Mouse (Mus musculus): Measurements from ENCODE around the gene Apmap. TPM values are rescaled to one million over a fixed set of nuclear protein-coding genes. Genes with fewer than 3 reads are reported as not detected.

Apmap gene
- total RNA-seq, 2 experiments from 2014 or later = 46.6 to 48.6 TPM

Other genes starting within 250 kb of the Apmap start
- gene 3300002I08Rik, start 245.8 kb downstream of the Apmap start, total RNA-seq (2021) = 1 to 10 TPM; 2.4 to 2.5 TPM
- 1 to 10 TPM; 5.2 to 6.0 TPM for gene Zfp442, start 157.1 kb downstream of the Apmap start, total RNA-seq (2021)
- under 1 TPM; 0.10 to 0.17 TPM for gene Zfp345, start 123.5 kb downstream of the Apmap start, total RNA-seq (2021)
- gene Cst7, start 38.2 kb downstream of the Apmap start, total RNA-seq (2021) = not detected
- 100 to 1,000 TPM; 121 to 136 TPM for gene Acss1, start 59.9 kb upstream of the Apmap start, total RNA-seq (2021)
- gene Vsx1, start 80.8 kb upstream of the Apmap start, total RNA-seq (2021) = not detected
- gene Entpd6, start 140.5 kb upstream of the Apmap start, total RNA-seq (2021) = 10 to 100 TPM; 13.3 to 15.0 TPM
- 100 to 1,000 TPM; 413 to 424 TPM for gene Pygb, start 178.2 kb upstream of the Apmap start, total RNA-seq (2021)

Data from heart, postnatal 14 days (tissue).